Mouse (Mus musculus): ENCODE measurements around the gene Gpd1l.

DNA sequence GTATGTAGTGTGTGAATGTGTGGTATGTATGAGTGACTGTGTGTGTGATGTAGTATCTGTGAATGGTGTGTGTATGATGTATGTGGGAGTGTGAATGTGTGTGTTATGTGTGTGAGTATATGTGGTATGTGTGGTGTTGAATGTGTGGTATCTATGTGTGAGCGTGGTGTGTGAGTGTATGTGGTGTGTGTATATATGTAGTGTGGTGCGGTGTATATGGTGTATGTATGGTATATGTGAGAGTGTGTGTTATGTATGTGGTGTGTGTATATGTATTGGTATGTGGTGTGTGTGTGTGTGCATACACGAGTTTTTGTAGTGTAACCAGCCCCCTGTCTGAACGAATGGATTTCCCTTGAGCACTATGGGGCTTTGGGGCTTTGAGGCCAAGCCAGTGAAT lies 48.2 kb downstream of the Gpd1l start:
- TF ChIP-seq CTCF (conservative IDR thresholded peaks at IDR 0.05; ENCODE audit: low read length) = no peak
- TF ChIP-seq NANOG (IDR thresholded peaks at IDR 0.05; ENCODE audit: borderline replicate concordance, low read length) = no peak
